Mouse (Mus musculus) testis, adult 2 months (tissue): ENCODE results near the gene Cx3cl1.

ENCODE experiments used
- CTCF ChIP-seq: fragments of 200-500 bp; IDR thresholded peaks from 2 replicates; pipeline ENCODE4 v1.5.1; 2012; ENCODE audit warnings: low read depth, mild to moderate bottlenecking, inconsistent platforms, low read length, moderate library complexity; ENCODE audit not compliant: control insufficient read depth, insufficient read depth, insufficient replicate concordance
- POLR2A ChIP-seq: fragments of 200-500 bp; IDR thresholded peaks from 2 replicates; pipeline ENCODE4 v1.6.1; 2012; ENCODE audit warnings: low read depth, mild to moderate bottlenecking, inconsistent platforms, low read length, moderate library complexity; ENCODE audit not compliant: control insufficient read depth

GRCm38 (mm10) chr8:94817933-94818332, 46.1 kb downstream of the Cx3cl1 start:
- no peak for TF ChIP-seq CTCF
- TF ChIP-seq POLR2A = no peak
